Mouse (Mus musculus): Measurements from ENCODE around the gene Atg4d. TPM values are rescaled to one million over a fixed set of nuclear protein-coding genes. Genes with fewer than 3 reads are reported as not detected.

Atg4d gene
- polyA plus RNA-seq, 1 experiment from 2014 or later = 31.4 TPM

GRCm38 (mm10) chr9:21232867-21233266 is 32.2 kb upstream of the Atg4d start:
- H3K36me3 ChIP-seq = peaks cover 84% of the 10 kb centered on the region
- WGBS = 90% methylated on average over 5 of the region's 5 CpGs

GRCm38 (mm10) chr9:21233366-21233765 is 31.7 kb upstream of the Atg4d start:
- H3K9me3 ChIP-seq = no peaks in the 10 kb centered on the region
- peaks cover 84% of the 10 kb centered on the region for H3K36me3 ChIP-seq
- H3K27me3 ChIP-seq = no peaks in the 10 kb centered on the region
- H3K9ac ChIP-seq = no peak overlapping the region
- H3K4me3 ChIP-seq = no peak overlapping the region
- whole genome bisulfite sequencing = 93% methylated on average over 29 of the region's 29 CpGs
- no peak for ATAC-seq (ENCODE audit: low FRiP score, low read depth)
- H3K4me2 ChIP-seq (replicated peaks) = no peak overlapping the region
- H3K27ac ChIP-seq = no peak overlapping the region
- H3K4me1 ChIP-seq = peaks cover 19% of the 10 kb centered on the region

More at GRCm38 (mm10) chr9:21232867-21233266, 32.2 kb upstream of the Atg4d start:
- no peak overlapping the region for H3K27ac ChIP-seq
- no peak for ATAC-seq (ENCODE audit: low FRiP score, low read depth)
- peaks cover 22% of the 10 kb centered on the region for H3K4me1 ChIP-seq
- no peak overlapping the region for H3K4me3 ChIP-seq
- no peaks in the 10 kb centered on the region for H3K27me3 ChIP-seq
- H3K9ac ChIP-seq = no peak overlapping the region
- H3K4me2 ChIP-seq (replicated peaks) = no peak overlapping the region
- H3K9me3 ChIP-seq = no peaks in the 10 kb centered on the region

- 84% methylated on average over 28 of the region's 28 CpGs for WGBS
- H3K4me2 ChIP-seq (replicated peaks) = no peak overlapping the region
- no peak for ATAC-seq (ENCODE audit: low FRiP score, low read depth)
- H3K27ac ChIP-seq = no peak overlapping the region
- H3K36me3 ChIP-seq = peaks cover 81% of the 10 kb centered on the region
- H3K4me1 ChIP-seq = peaks cover 19% of the 10 kb centered on the region
- no peaks in the 10 kb centered on the region for H3K9me3 ChIP-seq
- no peak overlapping the region for H3K9ac ChIP-seq
- no peak overlapping the region for H3K4me3 ChIP-seq
- no peaks in the 10 kb centered on the region for H3K27me3 ChIP-seq
Observed at GRCm38 (mm10) chr9:21233805-21234204, 31.3 kb upstream of the Atg4d start.

GRCm38 (mm10) chr9:21235341-21235740 is 29.8 kb upstream of the Atg4d start:
- Histone ChIP-seq H3K9ac (no peak overlapping the region), H3K4me3 (no peak overlapping the region), H3K27me3 (no peaks in the 10 kb centered on the region), H3K4me2 (replicated peaks) (no peak overlapping the region), H3K4me1 (peaks cover 24% of the 10 kb centered on the region), H3K27ac (no peak overlapping the region), H3K36me3 (peaks cover 66% of the 10 kb centered on the region), H3K9me3 (no peaks in the 10 kb centered on the region)
- ATAC-seq (ENCODE audit: low FRiP score, low read depth) = no peak
- WGBS = 84% methylated on average over 4 of the region's 4 CpGs

GRCm38 (mm10) chr9:21236991-21237367 is 28.1 kb upstream of the Atg4d start:
- WGBS = 88% methylated on average over 25 of the region's 25 CpGs
- ATAC-seq (ENCODE audit: low FRiP score, low read depth) = no peak

GRCm38 (mm10) chr9:21237368-21238003 is 27.6 kb upstream of the Atg4d start:
- Histone ChIP-seq H3K4me1 (peaks cover 24% of the 10 kb centered on the region), H3K36me3 (peaks cover 45% of the 10 kb centered on the region), H3K27ac (peak overlapping the region; percentile 95), H3K4me2 (replicated peaks) (peak overlapping the region; percentile 72), H3K9me3 (no peaks in the 10 kb centered on the region), H3K9ac (peak overlapping the region; percentile 93), H3K4me3 (peak overlapping the region; percentile 78), H3K27me3 (peaks cover 9% of the 10 kb centered on the region)
- peak; percentile 34 for ATAC-seq (ENCODE audit: low FRiP score, low read depth)
- WGBS = 23% methylated on average over 19 of the region's 19 CpGs

More at GRCm38 (mm10) chr9:21236991-21237367, 28.1 kb upstream of the Atg4d start:
- Histone ChIP-seq H3K9ac (peak overlapping the region; percentile 93), H3K27ac (peak overlapping the region; percentile 95; the same call in 1 of the 2 replicates), H3K9me3 (no peaks in the 10 kb centered on the region), H3K4me2 (replicated peaks) (peak overlapping the region; percentile 72), H3K27me3 (peaks cover 4% of the 10 kb centered on the region), H3K4me3 (peak overlapping the region; percentile 78), H3K36me3 (peaks cover 50% of the 10 kb centered on the region), H3K4me1 (peaks cover 24% of the 10 kb centered on the region)

GRCm38 (mm10) chr9:21238004-21238732 is 26.9 kb upstream of the Atg4d start:
- peaks cover 16% of the 10 kb centered on the region for H3K27me3 ChIP-seq
- H3K27ac ChIP-seq = peak overlapping the region; percentile 95
- peak; percentile 38 for ATAC-seq (ENCODE audit: low FRiP score, low read depth)
- H3K36me3 ChIP-seq = peaks cover 38% of the 10 kb centered on the region
- peak overlapping the region; percentile 78 for H3K4me3 ChIP-seq
- peaks cover 24% of the 10 kb centered on the region for H3K4me1 ChIP-seq
- WGBS = under 1% methylated on average over 31 of the region's 31 CpGs
- no peaks in the 10 kb centered on the region; the same call in 1 of the 2 replicates for H3K9me3 ChIP-seq
- peak overlapping the region; percentile 72 for H3K4me2 ChIP-seq (replicated peaks)
- H3K9ac ChIP-seq = peak overlapping the region; percentile 93

GRCm38 (mm10) chr9:21238733-21239464 is 26.2 kb upstream of the Atg4d start, which contains the start of gene Keap1:
Gene Keap1 (minus strand): TSS chr9:21239361.
- Histone ChIP-seq H3K4me2 (replicated peaks) (peak within 1 kb of the TSS; percentile 72), H3K36me3 (peaks cover 31% of the 10 kb centered on the region), H3K4me1 (peaks cover 28% of the 10 kb centered on the region), H3K4me3 (peak within 1 kb of the TSS; percentile 78), H3K27ac (peak within 1 kb of the TSS; percentile 95), H3K9me3 (no peaks in the 10 kb centered on the region; the same call in 1 of the 2 replicates), H3K27me3 (peaks cover 23% of the 10 kb centered on the region), H3K9ac (peak within 1 kb of the TSS; percentile 93)
- WGBS = under 1% methylated on average over 59 of the region's 90 CpGs
- ATAC-seq (ENCODE audit: low FRiP score, low read depth) = peak; percentile 81

- Histone ChIP-seq H3K4me2 (replicated peaks) (peak overlapping the region; percentile 72), H3K9me3 (no peaks in the 10 kb centered on the region; the same call in 1 of the 2 replicates), H3K9ac (peak overlapping the region; percentile 93), H3K27ac (peak overlapping the region; percentile 95), H3K4me3 (peak overlapping the region; percentile 78), H3K27me3 (peaks cover 29% of the 10 kb centered on the region), H3K4me1 (peaks cover 34% of the 10 kb centered on the region), H3K36me3 (peaks cover 25% of the 10 kb centered on the region)
- 50% methylated on average over 4 of the region's 4 CpGs for WGBS
- no peak for ATAC-seq (ENCODE audit: low FRiP score, low read depth)
Observed at GRCm38 (mm10) chr9:21239465-21239848, 25.6 kb upstream of the Atg4d start.

- Histone ChIP-seq H3K9me3 (no peaks in the 10 kb centered on the region; the same call in 1 of the 2 replicates), H3K4me3 (no peak overlapping the region), H3K4me2 (replicated peaks) (no peak overlapping the region), H3K9ac (no peak overlapping the region), H3K27me3 (peaks cover 48% of the 10 kb centered on the region), H3K36me3 (peaks cover 8% of the 10 kb centered on the region; the same call in 1 of the 2 replicates), H3K4me1 (peaks cover 42% of the 10 kb centered on the region), H3K27ac (no peak overlapping the region)
- WGBS = 5% methylated on average over 11 of the region's 11 CpGs
- no peak for ATAC-seq (ENCODE audit: low FRiP score, low read depth)
Observed at GRCm38 (mm10) chr9:21241343-21241742, 23.8 kb upstream of the Atg4d start.

- Histone ChIP-seq H3K9ac (peak overlapping the region; percentile 66), H3K9me3 (no peaks in the 10 kb centered on the region; the same call in 1 of the 2 replicates), H3K4me2 (replicated peaks) (peak overlapping the region; percentile 93), H3K4me3 (peak overlapping the region; percentile 55), H3K4me1 (peaks cover 33% of the 10 kb centered on the region), H3K36me3 (no peaks in the 10 kb centered on the region), H3K27me3 (peaks cover 74% of the 10 kb centered on the region), H3K27ac (no peak overlapping the region)
- WGBS = 10% methylated on average over 42 of the region's 42 CpGs
- ATAC-seq (ENCODE audit: low FRiP score, low read depth) = no peak
Observed at GRCm38 (mm10) chr9:21243826-21244427, 21.2 kb upstream of the Atg4d start.

All from limb, embryonic 13.5 days (tissue).